Mouse (Mus musculus): Measurements from ENCODE around the gene Cdc42bpb.
A peak's percentile ranks its signal among the peaks of the same experiment; 100 is the strongest.

Cdc42bpb gene

GRCm38 (mm10) chr12:111385883-111386641 is 8.5 kb upstream of the Cdc42bpb start:
- no peak for DNase-seq (ENCODE audit: low spot score)

- DNase-seq (ENCODE audit: low spot score): no peak
Observed at GRCm38 (mm10) chr12:111378812-111379211, 1.3 kb upstream of the Cdc42bpb start.

GRCm38 (mm10) chr12:111377986-111378490 is 520 bp upstream of the Cdc42bpb start:
- peak; percentile 15 for DNase-seq (ENCODE audit: low spot score)

GRCm38 (mm10) chr12:111376826-111377331 is 639 bp downstream of the Cdc42bpb start:
- DNase-seq (ENCODE audit: low spot score): peak; percentile 30

- no peak for DNase-seq (ENCODE audit: low spot score)
Observed at GRCm38 (mm10) chr12:111376053-111376452, 1.5 kb downstream of the Cdc42bpb start.

- no peak for DNase-seq (ENCODE audit: low spot score)
Observed at GRCm38 (mm10) chr12:111375559-111375958, 2.0 kb downstream of the Cdc42bpb start.

GRCm38 (mm10) chr12:111374727-111375126 is 2.8 kb downstream of the Cdc42bpb start:
- no peak for DNase-seq (ENCODE audit: low spot score)

- no peak for DNase-seq (ENCODE audit: low spot score)
Observed at GRCm38 (mm10) chr12:111373411-111373810, 4.1 kb downstream of the Cdc42bpb start.

- DNase-seq (ENCODE audit: low spot score): no peak
Observed at GRCm38 (mm10) chr12:111371905-111372304, 5.6 kb downstream of the Cdc42bpb start.

GRCm38 (mm10) chr12:111370249-111370648 is 7.3 kb downstream of the Cdc42bpb start:
- no peak for DNase-seq (ENCODE audit: low spot score)

- no peak for DNase-seq (ENCODE audit: low spot score)
Observed at GRCm38 (mm10) chr12:111367065-111367464, 10.5 kb downstream of the Cdc42bpb start.

GRCm38 (mm10) chr12:111364234-111364633 is 13.3 kb downstream of the Cdc42bpb start:
- no peak for DNase-seq (ENCODE audit: low spot score)

- DNase-seq (ENCODE audit: low spot score): no peak
Observed at GRCm38 (mm10) chr12:111361319-111362098, 16.0 kb downstream of the Cdc42bpb start.

GRCm38 (mm10) chr12:111360671-111361070 is 16.8 kb downstream of the Cdc42bpb start:
- DNase-seq (ENCODE audit: low spot score): no peak

GRCm38 (mm10) chr12:111356216-111356615 is 21.3 kb downstream of the Cdc42bpb start:
- DNase-seq (ENCODE audit: low spot score): peak; percentile 8

- DNase-seq (ENCODE audit: low spot score): no peak
Observed at GRCm38 (mm10) chr12:111354142-111354541, 23.4 kb downstream of the Cdc42bpb start.

GRCm38 (mm10) chr12:111353439-111353915 is 24.0 kb downstream of the Cdc42bpb start:
- DNase-seq (ENCODE audit: low spot score): peak; percentile 12

GRCm38 (mm10) chr12:111353008-111353407 is 24.5 kb downstream of the Cdc42bpb start:
- no peak for DNase-seq (ENCODE audit: low spot score)

- DNase-seq (ENCODE audit: low spot score): no peak
Observed at GRCm38 (mm10) chr12:111352520-111352919, 25.0 kb downstream of the Cdc42bpb start.

- no peak for DNase-seq (ENCODE audit: low spot score)
Observed at GRCm38 (mm10) chr12:111349540-111350231, 27.8 kb downstream of the Cdc42bpb start.

- no peak for DNase-seq (ENCODE audit: low spot score)
Observed at GRCm38 (mm10) chr12:111343956-111344355, 33.6 kb downstream of the Cdc42bpb start.

GRCm38 (mm10) chr12:111340692-111341091 is 36.8 kb downstream of the Cdc42bpb start:
- no peak for DNase-seq (ENCODE audit: low spot score)

All from MN1 (cell line).